Mouse (Mus musculus): Measurements from ENCODE around the gene Slc35c2.

Gene Slc35c2

DNA sequence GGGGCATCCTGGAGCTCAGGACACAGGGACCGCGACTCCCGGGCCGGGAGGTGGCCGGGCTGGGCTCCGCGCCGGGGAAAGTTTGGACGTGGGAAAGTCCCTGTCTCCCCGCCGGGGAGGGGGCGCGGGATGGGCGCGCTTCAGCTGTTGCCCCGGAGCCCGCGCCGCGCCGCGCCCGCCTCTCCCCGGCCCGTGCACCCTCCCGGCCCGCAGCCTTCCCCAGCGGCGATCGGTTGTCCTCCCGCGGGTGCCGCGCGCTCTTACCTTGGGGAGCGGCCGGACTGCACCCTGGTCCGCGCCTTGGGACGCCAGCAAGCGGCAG is 53.4 kb downstream of the Slc35c2 start:
- DNase-seq: no peak

DNA sequence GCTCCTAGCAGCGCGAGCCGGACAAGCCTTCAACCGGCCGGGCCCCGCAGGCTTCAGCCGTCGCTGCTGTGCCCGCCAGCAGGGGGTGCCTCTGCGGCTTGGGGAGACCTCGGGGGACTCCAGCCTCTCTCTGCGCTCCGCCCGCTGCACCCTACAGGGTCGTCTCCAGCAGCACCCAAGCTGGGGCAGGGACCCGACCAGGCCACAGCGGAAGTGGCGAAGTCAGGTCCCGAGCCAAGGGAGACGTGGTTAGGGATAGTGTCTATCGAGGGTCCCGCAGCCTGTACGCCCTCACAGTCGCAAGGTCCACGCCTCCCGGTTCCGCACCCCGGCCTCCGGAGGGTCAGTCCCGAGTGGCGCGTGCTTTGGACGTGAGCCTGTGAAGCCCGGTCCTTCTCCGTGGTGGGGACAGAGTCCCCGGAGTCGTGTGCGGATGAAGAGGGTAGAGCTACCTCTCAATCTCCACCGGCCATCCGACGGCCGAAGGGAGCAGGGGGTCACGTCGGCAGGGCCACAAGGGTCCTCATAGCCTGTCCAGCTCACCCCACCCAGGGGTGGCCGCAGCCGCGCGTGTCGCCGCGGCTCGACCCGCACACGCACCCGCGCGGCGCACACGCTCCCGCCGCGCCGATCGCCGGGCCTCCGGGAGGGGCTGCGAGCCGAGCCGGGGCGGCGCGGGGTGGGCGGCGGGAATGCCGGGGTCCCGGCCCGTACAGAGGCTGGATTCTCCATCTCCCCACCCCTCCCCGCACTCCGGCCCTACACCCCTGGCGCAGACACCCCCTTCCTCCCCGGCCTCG is 54.0 kb downstream of the Slc35c2 start:
- peak; percentile 57 for DNase-seq

DNA sequence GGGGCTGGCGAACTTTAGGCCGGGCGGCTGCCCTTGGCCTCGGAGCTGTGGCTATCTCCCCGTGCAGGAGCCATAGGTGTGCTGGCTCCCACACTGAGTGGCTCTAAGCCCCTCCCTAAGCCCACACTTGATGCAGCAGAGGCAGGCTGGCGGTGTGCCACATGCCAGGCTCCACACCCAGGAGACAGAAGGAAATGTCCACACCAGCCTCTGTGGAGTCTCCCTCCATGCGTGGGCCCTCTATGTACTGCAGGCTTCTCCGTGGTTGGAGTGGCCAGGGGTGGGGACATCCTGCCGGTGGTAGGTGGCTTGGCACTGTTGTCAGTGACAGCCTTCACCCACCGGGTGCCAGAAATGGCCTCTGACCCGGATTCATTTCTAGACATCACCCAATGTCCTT is 58.6 kb downstream of the Slc35c2 start:
- no peak for DNase-seq

Data from thymus, postnatal 14 days (tissue).